13 mouse cellular contexts compared by ENCODE assay signal in genomic region chr4:137960757-137961156, GRCm38 (mm10). TPM values are rescaled to one million over a fixed set of nuclear protein-coding genes. Genes with fewer than 3 reads are reported as not detected.
DNase-seq lines count a peak whose midpoint lies in the region; ATAC-seq and TF ChIP-seq lines count a peak whose summit lies in the region.
"Had no signal": no experiment of that assay in that cellular context is flagged by ENCODE, and none has a peak within 500 bp of the region (broad histone marks: within the 10 kb centered on the region; RNA-seq: fewer than 3 reads in every experiment).

No protein-coding gene starts in this region.

- H3K4me1 ChIP-seq in heart, embryonic 14.5 days (ENCODE audit: control insufficient read depth in 2 of 2, insufficient read depth in 2 of 2, low read length in 2 of 2), result peaks cover 5 to 6% of the 10 kb centered on the region in 2 experiments; a peak in 3 of 4 replicates
- no peaks in the 10 kb centered on the region for H3K4me1 ChIP-seq in heart, postnatal 0 days (ENCODE audit: control insufficient read depth, insufficient read depth)
- H3K4me1 ChIP-seq: hindbrain, embryonic 15.5 days; limb, embryonic 12.5 days; midbrain, embryonic 10.5 days had no signal

- no peaks in the 10 kb centered on the region for H3K9me3 ChIP-seq in heart, embryonic 14.5 days (ENCODE audit: control insufficient read depth, low read length)
- H3K9me3 ChIP-seq in heart, postnatal 0 days (replicated peaks; ENCODE audit: control insufficient read depth, low read length), result no peaks in the 10 kb centered on the region
- H3K9me3 ChIP-seq: hindbrain, embryonic 15.5 days had no signal

- H3K27ac ChIP-seq in heart, embryonic 14.5 days (replicated peaks in 1 of 2; ENCODE audit: control insufficient read depth in 1 of 2, insufficient read depth in 1 of 2, low read depth in 2 of 2, low read length in 2 of 2), result no peak overlapping the region; a peak in 1 of 4 replicates
- H3K27ac ChIP-seq in heart, postnatal 0 days (ENCODE audit: low read depth), result no peak overlapping the region
- H3K27ac ChIP-seq: hindbrain, embryonic 15.5 days; kidney, embryonic 15.5 days; limb, embryonic 12.5 days; midbrain, embryonic 10.5 days had no signal

- no peaks in the 10 kb centered on the region for H3K27me3 ChIP-seq in heart, embryonic 14.5 days (ENCODE audit: control insufficient read depth, insufficient read depth, low read length)
- no peaks in the 10 kb centered on the region for H3K27me3 ChIP-seq in heart, postnatal 0 days (ENCODE audit: control insufficient read depth, insufficient read depth, low read length)
- H3K27me3 ChIP-seq: hindbrain, embryonic 15.5 days; kidney, embryonic 15.5 days; limb, embryonic 12.5 days had no signal

- TF ChIP-seq CTCF in heart, postnatal 0 days (IDR thresholded peaks at IDR 0.05; ENCODE audit: low read depth), result no peak

- intact Hi-C loops in heart, postnatal 14 days (cut with DNase I), result loop anchor here (10.0 kb wide), 1 partner anchor 144 kb away; no protein-coding TSS in a partner anchor

- 0 out of 2 replicates have a peak, but pooled peaks have one; percentile 28 for ATAC-seq in heart, embryonic 14.5 days (ENCODE audit: insufficient number of reproducible peaks, insufficient read depth, low FRiP score, low read depth)
- ATAC-seq in heart, postnatal 0 days (ENCODE audit: insufficient read depth, low read depth), result peak; percentile 45; the same call in 1 of the 2 replicates

- TF ChIP-seq EP300 in heart, postnatal 0 days (IDR thresholded peaks at IDR 0.05; ENCODE audit: low read depth), result no peak

- no peak overlapping the region for H3K4me3 ChIP-seq in heart, embryonic 14.5 days (ENCODE audit: control insufficient read depth in 1 of 2, insufficient read depth in 1 of 2, low read depth in 1 of 2, low read length in 2 of 2)
- no peak overlapping the region for H3K4me3 ChIP-seq in heart, postnatal 0 days (ENCODE audit: low read depth, low read length)
- H3K4me3 ChIP-seq: hindbrain, embryonic 15.5 days; kidney, embryonic 15.5 days; limb, embryonic 12.5 days; midbrain, embryonic 10.5 days had no signal

- H3K9ac ChIP-seq in heart, embryonic 14.5 days (ENCODE audit: low read length), result no peak overlapping the region
- H3K9ac ChIP-seq in heart, postnatal 0 days (replicated peaks; ENCODE audit: low read depth, low read length), result no peak overlapping the region
- H3K9ac ChIP-seq: hindbrain, embryonic 15.5 days; kidney, embryonic 15.5 days; limb, embryonic 12.5 days had no signal

- WGBS in heart, embryonic 14.5 days, result 22% methylated on average over 11 of the region's 11 CpGs
- WGBS in heart, postnatal 0 days, result 31% methylated on average over 11 of the region's 11 CpGs

- peaks cover 80% of the 10 kb centered on the region for H3K36me3 ChIP-seq in heart, embryonic 14.5 days (ENCODE audit: control insufficient read depth, insufficient read depth, low read length)
- peaks cover 56% of the 10 kb centered on the region for H3K36me3 ChIP-seq in heart, postnatal 0 days (replicated peaks; ENCODE audit: control insufficient read depth, insufficient read depth, low read length)

- DNase-seq in heart, postnatal 14 days, result no peak
- DNase-seq in adrenal gland, postnatal 14 days, result peak; percentile 66
- no peak for DNase-seq in heart, postnatal 0 days (ENCODE audit: low spot score)
- peak; percentile 84 for DNase-seq in lung, postnatal 36 days
- no peak for DNase-seq in cerebellum, adult 11-12 months
- DNase-seq in gastrocnemius, adult 18-20 months (ENCODE audit: low spot score), result no peak
- DNase-seq: embryo, embryonic 11 days; gastrocnemius, postnatal 10 days had no signal

- H3K4me2 ChIP-seq in heart, embryonic 14.5 days (ENCODE audit: low read length), result no peak overlapping the region
- H3K4me2 ChIP-seq in heart, postnatal 0 days (ENCODE audit: low read depth, low read length), result no peak overlapping the region
- H3K4me2 ChIP-seq: hindbrain, embryonic 15.5 days; kidney, embryonic 15.5 days; limb, embryonic 12.5 days had no signal

RNA-seq across cellular contexts. Expression of gene Eif4g3, which starts 32.1 kb away (rescaled TPM):
- polyA plus RNA-seq in heart, embryonic 14.5 days (2014; fragmentation: Nextera tagmentation; extraction: Ambion mirVana), result 24.9 and 25.1 TPM in 2 replicates
- total RNA-seq in heart, postnatal 14 days (2021), result 10 to 100 TPM; 58.6 to 59.5 TPM
- 104 and 107 TPM in 2 replicates for total RNA-seq in adrenal gland, postnatal 14 days (2021)
- total RNA-seq in heart, postnatal 0 days (2014; rRNA removed; ENCODE audit: low replicate concordance), result 10.7 and 15.9 TPM in 2 replicates
- polyA plus RNA-seq in heart, postnatal 0 days (2015; fragmentation: Nextera tagmentation; extraction: Ambion mirVana), result 9.8 and 11.1 TPM in 2 replicates
- total RNA-seq in gastrocnemius, adult 18-20 months (2021), result 100 to 1,000 TPM; 115 to 117 TPM

Comparison
In these comparisons a context has a peak if more than half of its experiments do, and no peak if none do; other contexts are left out.
1. DNase-seq: peak in adrenal gland, postnatal 14 days (single experiment) and lung, postnatal 36 days (single experiment); none in heart, postnatal 14 days (0 of 2), heart, postnatal 0 days (single experiment), cerebellum, adult 11-12 months (single experiment) and gastrocnemius, adult 18-20 months (single experiment).